In the genomic region with DNA sequence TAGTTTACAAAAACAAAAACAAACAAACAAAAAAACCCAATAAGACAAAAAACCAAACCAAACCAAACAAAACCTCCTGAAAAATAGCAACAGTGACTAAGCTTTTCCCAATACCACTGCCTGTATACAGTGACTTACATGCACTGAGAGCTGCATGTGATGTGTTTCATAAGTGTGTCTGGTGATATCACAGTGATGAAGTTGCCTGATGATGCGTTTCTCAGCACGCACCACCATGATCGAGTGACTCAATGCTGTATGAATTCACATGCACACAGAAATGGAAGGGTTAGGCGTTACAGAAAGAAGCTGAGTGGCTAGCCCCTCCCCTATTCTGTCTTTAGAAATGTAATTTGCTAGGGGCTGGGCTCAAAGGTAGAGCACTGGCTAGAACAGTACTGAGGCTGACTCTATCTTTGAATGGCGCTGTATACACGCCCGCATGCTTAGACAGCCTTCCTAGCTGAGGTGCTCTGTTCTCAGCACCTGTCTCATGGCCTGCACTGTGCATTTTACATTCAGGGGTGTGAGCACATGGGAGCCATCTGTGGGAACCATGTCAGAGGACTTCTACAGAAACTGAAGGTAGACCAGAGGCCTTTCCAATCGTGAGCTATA, we compare ENCODE assay signal across 9 mouse cellular contexts. TPM values are rescaled to one million over a fixed set of nuclear protein-coding genes. Genes with fewer than 3 reads are reported as not detected.
DNase-seq lines count a peak whose midpoint lies in the region; ATAC-seq lines count a peak whose summit lies in the region.
"Had no signal": no experiment of that assay in that cellular context is flagged by ENCODE, and none has a peak within 500 bp of the region (broad histone marks: within the 10 kb centered on the region; RNA-seq: fewer than 3 reads in every experiment).

No protein-coding gene starts in this region.

- H3K4me2 ChIP-seq in lung, embryonic 16.5 days (ENCODE audit: low read depth, low read length) = no peak overlapping the region
- H3K4me2 ChIP-seq in neural tube, embryonic 15.5 days = no peak overlapping the region
- H3K4me2 ChIP-seq: liver, embryonic 13.5 days had no signal

- H3K4me1 ChIP-seq in heart, embryonic 10.5 days = peaks cover 25% of the 10 kb centered on the region
- H3K4me1 ChIP-seq in lung, embryonic 16.5 days (replicated peaks; ENCODE audit: control insufficient read depth, insufficient read depth, low read length) = peaks cover 15% of the 10 kb centered on the region
- H3K4me1 ChIP-seq in neural tube, embryonic 15.5 days = peaks cover 21% of the 10 kb centered on the region
- H3K4me1 ChIP-seq: liver, embryonic 13.5 days had no signal

- no peak overlapping the region for H3K9ac ChIP-seq in lung, embryonic 16.5 days (ENCODE audit: low read length)
- H3K9ac ChIP-seq in neural tube, embryonic 15.5 days (replicated peaks) = no peak overlapping the region
- H3K9ac ChIP-seq: liver, embryonic 13.5 days had no signal

- no peak for DNase-seq in heart, embryonic 10.5 days (ENCODE audit: low spot score)
- no peak for DNase-seq in heart, postnatal 4 days
- DNase-seq in lung, postnatal 10 days = no peak
- DNase-seq in fibroblast of lung, adult 2 months (ENCODE audit: low read depth) = peak; percentile 37
- no peak for DNase-seq in adrenal gland, postnatal 4 days (ENCODE audit: low spot score in 2 of 2)
- no peak for DNase-seq in thymus, postnatal 0 days (ENCODE audit: low spot score)
- DNase-seq: liver, embryonic 13.5 days had no signal

- no peaks in the 10 kb centered on the region for H3K27me3 ChIP-seq in heart, embryonic 10.5 days (ENCODE audit: insufficient read depth, poor library complexity, severe bottlenecking)
- no peaks in the 10 kb centered on the region for H3K27me3 ChIP-seq in lung, embryonic 16.5 days (ENCODE audit: control insufficient read depth, insufficient read depth, low read depth, low read length)
- no peaks in the 10 kb centered on the region for H3K27me3 ChIP-seq in neural tube, embryonic 15.5 days (replicated peaks)
- H3K27me3 ChIP-seq: liver, embryonic 13.5 days had no signal

- 79% methylated on average over 8 of the region's 8 CpGs for WGBS in heart, embryonic 10.5 days
- WGBS in lung, embryonic 16.5 days = 75% methylated on average over 8 of the region's 8 CpGs
- 82% methylated on average over 8 of the region's 8 CpGs for WGBS in neural tube, embryonic 15.5 days

- H3K9me3 ChIP-seq in heart, embryonic 10.5 days = 0 out of 2 replicates have a peak, but pooled peaks cover 3% of the 10 kb centered on the region
- no peaks in the 10 kb centered on the region for H3K9me3 ChIP-seq in lung, embryonic 16.5 days (ENCODE audit: control insufficient read depth, low read length)
- H3K9me3 ChIP-seq in neural tube, embryonic 15.5 days (replicated peaks) = no peaks in the 10 kb centered on the region
- H3K9me3 ChIP-seq: liver, embryonic 13.5 days had no signal

- H3K4me3 ChIP-seq in heart, embryonic 10.5 days = no peak overlapping the region
- no peak overlapping the region for H3K4me3 ChIP-seq in lung, embryonic 16.5 days (ENCODE audit: low read length)
- H3K4me3 ChIP-seq in neural tube, embryonic 15.5 days (replicated peaks) = no peak overlapping the region
- H3K4me3 ChIP-seq: liver, embryonic 13.5 days had no signal

- H3K36me3 ChIP-seq in heart, embryonic 10.5 days = no peaks in the 10 kb centered on the region
- H3K36me3 ChIP-seq in lung, embryonic 16.5 days (ENCODE audit: control insufficient read depth, insufficient read depth, low read length) = no peaks in the 10 kb centered on the region
- H3K36me3 ChIP-seq in neural tube, embryonic 15.5 days = no peaks in the 10 kb centered on the region
- H3K36me3 ChIP-seq: liver, embryonic 13.5 days had no signal

- 0 out of 2 replicates have a peak overlapping the region, but pooled peaks have one; percentile 38 for H3K27ac ChIP-seq in heart, embryonic 10.5 days
- H3K27ac ChIP-seq in lung, embryonic 16.5 days (ENCODE audit: low read length) = 0 out of 2 replicates have a peak overlapping the region, but pooled peaks have one; percentile 21
- peak overlapping the region; percentile 72 for H3K27ac ChIP-seq in neural tube, embryonic 15.5 days (replicated peaks)
- H3K27ac ChIP-seq: liver, embryonic 13.5 days had no signal

- ATAC-seq in lung, embryonic 16.5 days (ENCODE audit: low read depth) = peak; percentile 18; the same call in 1 of the 2 replicates
- peak; percentile 10; the same call in 1 of the 2 replicates for ATAC-seq in neural tube, embryonic 15.5 days (ENCODE audit: low FRiP score)

RNA-seq across cellular contexts. Expression of gene Aebp2, which starts 44.9 kb away (rescaled TPM):
- 7.0 and 11.0 TPM in 2 replicates for polyA plus RNA-seq in heart, embryonic 10.5 days (2016; fragmentation: Nextera tagmentation; extraction: Ambion mirVana)
- total RNA-seq in heart, postnatal 4 days (2021) = 10 to 100 TPM; 49.0 to 49.1 TPM
- 9.9 and 10.8 TPM in 2 replicates for polyA plus RNA-seq in lung, embryonic 16.5 days (2015; fragmentation: Nextera tagmentation; extraction: Ambion mirVana)
- polyA plus RNA-seq in neural tube, embryonic 15.5 days (2015; fragmentation: Nextera tagmentation; extraction: Ambion mirVana) = 7.2 and 8.2 TPM in 2 replicates
- total RNA-seq in adrenal gland, postnatal 4 days (2021) = 10 to 100 TPM; 63.1 TPM
- polyA plus RNA-seq in thymus, postnatal 0 days (2015; fragmentation: Nextera tagmentation; extraction: Ambion mirVana) = 17.4 and 24.4 TPM in 2 replicates

Comparison
In these comparisons a context has a peak if more than half of its experiments do, and no peak if none do; other contexts are left out.
1. H3K27ac ChIP-seq: peak in every context shown above with its lines; median percentile 72 in neural tube, embryonic 15.5 days; 38 in heart, embryonic 10.5 days; 21 in lung, embryonic 16.5 days.